Mouse (Mus musculus): ENCODE measurements around the gene Dmpk. TPM values are rescaled to one million over a fixed set of nuclear protein-coding genes. Genes with fewer than 3 reads are reported as not detected.
A peak's percentile ranks its signal among the peaks of the same experiment; 100 is the strongest.

Gene Dmpk
- polyA plus RNA-seq, 1 experiment from 2014 or later = 16.8 TPM

DNA sequence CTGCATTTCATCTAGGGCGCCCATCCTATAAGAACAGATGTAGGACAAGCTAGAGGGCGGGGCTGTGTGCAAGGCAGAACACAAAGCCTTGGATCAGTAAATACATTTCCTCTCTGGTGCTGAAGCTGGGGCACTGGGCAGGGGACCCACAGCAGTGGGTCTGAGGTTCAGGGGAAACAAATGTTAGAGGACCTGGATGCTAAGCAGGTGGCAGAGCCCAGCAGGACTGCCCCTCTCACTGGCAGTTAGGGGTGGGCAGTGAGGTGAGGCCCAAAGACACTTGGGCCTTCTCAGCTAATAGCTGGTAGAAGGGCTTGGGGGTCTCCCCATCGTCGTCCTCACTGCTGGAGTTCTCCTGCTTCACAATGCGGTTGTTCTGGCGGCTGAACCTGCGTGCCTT, 15.2 kb downstream of the Dmpk start:
- H3K4me3 ChIP-seq = no peak overlapping the region
- WGBS = 64% methylated on average over 7 of the region's 7 CpGs
- no peak overlapping the region for H3K4me2 ChIP-seq
- no peak for ATAC-seq (ENCODE audit: insufficient number of reproducible peaks, insufficient read depth, low FRiP score, low TSS enrichment, low read depth)
- peak overlapping the region; percentile 16; the same call in 1 of the 2 replicates for H3K27ac ChIP-seq
- no peak overlapping the region for H3K9ac ChIP-seq
- H3K4me1 ChIP-seq = peaks cover 24% of the 10 kb centered on the region
- H3K27me3 ChIP-seq = no peaks in the 10 kb centered on the region
- H3K36me3 ChIP-seq = peaks cover 21% of the 10 kb centered on the region
- peaks cover 8% of the 10 kb centered on the region; the same call in 1 of the 2 replicates for H3K9me3 ChIP-seq

DNA sequence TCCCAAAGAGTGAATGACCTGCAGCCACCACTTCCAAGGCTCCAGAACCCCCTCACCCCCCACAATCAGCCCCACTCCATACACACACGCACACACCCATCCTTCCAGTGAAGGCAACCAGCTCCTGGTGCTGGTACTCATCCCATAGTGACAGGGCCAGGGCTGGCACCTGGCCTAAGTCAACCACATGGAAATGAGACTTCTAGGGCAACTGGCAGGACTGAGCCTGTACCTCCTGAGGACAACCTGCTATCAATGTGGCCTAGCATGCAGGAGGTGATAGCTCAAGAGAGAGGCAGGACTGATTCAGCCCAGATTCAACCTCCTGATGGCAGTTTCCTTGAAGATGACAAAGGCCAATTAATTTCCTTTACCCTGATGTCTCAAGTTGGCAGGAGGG, 16.6 kb downstream of the Dmpk start:
- Histone ChIP-seq H3K4me2 (no peak overlapping the region), H3K27ac (no peak overlapping the region), H3K9ac (no peak overlapping the region), H3K27me3 (no peaks in the 10 kb centered on the region), H3K9me3 (peaks cover 8% of the 10 kb centered on the region; the same call in 1 of the 2 replicates), H3K4me1 (peaks cover 24% of the 10 kb centered on the region), H3K4me3 (no peak overlapping the region), H3K36me3 (peaks cover 21% of the 10 kb centered on the region)
- 86% methylated on average over 1 of the region's 1 CpGs for WGBS
- ATAC-seq (ENCODE audit: insufficient number of reproducible peaks, insufficient read depth, low FRiP score, low TSS enrichment, low read depth) = no peak

DNA sequence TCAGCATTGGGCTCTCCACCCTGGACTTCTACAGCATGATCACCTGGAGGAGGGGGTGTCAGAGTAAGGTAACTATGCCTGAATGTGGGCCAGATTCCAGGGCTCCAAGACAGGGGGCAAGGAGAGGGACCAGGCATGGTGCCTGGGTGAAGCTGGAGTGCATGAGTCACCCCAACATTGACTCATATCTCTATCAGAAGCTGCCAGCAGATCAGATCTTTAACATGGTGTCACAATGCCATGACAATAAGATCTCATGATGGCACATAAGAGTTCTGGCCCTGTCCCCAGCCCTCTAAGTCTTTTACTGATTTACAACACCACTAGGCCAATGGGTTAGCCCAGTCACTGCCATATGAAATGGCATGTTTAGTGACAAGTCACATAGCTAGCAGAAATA, 20.1 kb downstream of the Dmpk start:
- H3K27ac ChIP-seq = no peak overlapping the region
- H3K27me3 ChIP-seq = no peaks in the 10 kb centered on the region
- H3K9me3 ChIP-seq = peaks cover 8% of the 10 kb centered on the region; the same call in 1 of the 2 replicates
- no peak overlapping the region for H3K4me3 ChIP-seq
- no peak overlapping the region for H3K9ac ChIP-seq
- H3K36me3 ChIP-seq = peaks cover 9% of the 10 kb centered on the region; the same call in 1 of the 2 replicates
- H3K4me2 ChIP-seq = no peak overlapping the region
- no peaks in the 10 kb centered on the region for H3K4me1 ChIP-seq
- no peak for ATAC-seq (ENCODE audit: insufficient number of reproducible peaks, insufficient read depth, low FRiP score, low TSS enrichment, low read depth)

DNA sequence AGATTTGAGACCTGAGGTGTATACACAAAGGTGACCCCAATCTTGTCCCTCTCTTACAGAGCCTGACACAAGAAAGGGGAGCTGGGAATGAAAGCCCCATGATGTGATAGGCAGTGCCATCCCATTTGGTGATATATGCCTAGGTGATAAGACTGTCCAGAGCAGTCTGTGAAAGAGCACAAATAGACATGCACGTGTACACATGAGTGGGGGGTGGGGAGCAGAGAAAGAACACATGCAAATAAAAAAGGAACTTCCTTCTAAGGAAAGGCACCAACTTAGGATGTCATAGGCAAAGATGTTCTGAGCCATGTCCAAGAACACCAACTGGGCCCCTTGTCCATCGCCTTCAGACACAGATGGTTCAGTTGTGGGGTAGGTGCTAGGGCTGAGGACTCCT, 20.8 kb downstream of the Dmpk start:
- no peaks in the 10 kb centered on the region for H3K4me1 ChIP-seq
- no peak for ATAC-seq (ENCODE audit: insufficient number of reproducible peaks, insufficient read depth, low FRiP score, low TSS enrichment, low read depth)
- peaks cover 8% of the 10 kb centered on the region; the same call in 1 of the 2 replicates for H3K9me3 ChIP-seq
- no peak overlapping the region for H3K27ac ChIP-seq
- no peak overlapping the region for H3K4me3 ChIP-seq
- H3K27me3 ChIP-seq = no peaks in the 10 kb centered on the region
- H3K9ac ChIP-seq = no peak overlapping the region
- no peak overlapping the region for H3K4me2 ChIP-seq
- peaks cover 9% of the 10 kb centered on the region; the same call in 1 of the 2 replicates for H3K36me3 ChIP-seq
- 73% methylated on average over 2 of the region's 2 CpGs for WGBS

DNA sequence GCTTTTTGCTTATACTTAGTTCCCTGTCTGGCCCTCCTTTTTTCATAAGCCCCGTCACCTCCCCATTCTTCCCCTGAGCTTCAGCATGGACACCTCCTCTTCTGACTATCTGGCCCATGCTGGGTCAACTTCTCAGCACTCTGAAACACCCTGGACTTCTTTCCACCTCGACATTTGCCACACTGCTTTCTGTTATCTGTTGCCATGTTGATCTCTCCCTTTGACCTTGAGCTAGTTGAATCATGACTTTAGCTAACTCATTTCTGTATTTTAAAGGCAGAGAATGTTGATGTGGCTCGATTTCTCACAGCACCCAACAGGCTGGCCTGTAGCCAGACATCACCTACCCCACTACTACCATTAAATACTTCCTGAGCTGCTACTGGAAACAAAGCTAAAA, 23.8 kb downstream of the Dmpk start:
- 65% methylated on average over 3 of the region's 3 CpGs for WGBS
- Histone ChIP-seq H3K4me2 (no peak overlapping the region), H3K9ac (no peak overlapping the region), H3K4me1 (no peaks in the 10 kb centered on the region), H3K27me3 (no peaks in the 10 kb centered on the region), H3K9me3 (peaks cover 8% of the 10 kb centered on the region; the same call in 1 of the 2 replicates), H3K36me3 (peaks cover 6% of the 10 kb centered on the region; the same call in 1 of the 2 replicates), H3K27ac (no peak overlapping the region), H3K4me3 (no peak overlapping the region)
- ATAC-seq (ENCODE audit: insufficient number of reproducible peaks, insufficient read depth, low FRiP score, low TSS enrichment, low read depth) = no peak

- H3K9ac ChIP-seq = no peak overlapping the region
- H3K9me3 ChIP-seq = no peaks in the 10 kb centered on the region
- H3K4me1 ChIP-seq = no peaks in the 10 kb centered on the region
- WGBS = 76% methylated on average over 1 of the region's 1 CpGs
- no peak overlapping the region for H3K27ac ChIP-seq
- no peaks in the 10 kb centered on the region for H3K36me3 ChIP-seq
- no peaks in the 10 kb centered on the region for H3K27me3 ChIP-seq
- no peak overlapping the region for H3K4me3 ChIP-seq
- no peak overlapping the region for H3K4me2 ChIP-seq
- ATAC-seq (ENCODE audit: insufficient number of reproducible peaks, insufficient read depth, low FRiP score, low TSS enrichment, low read depth) = no peak
These were observed 25.9 kb downstream of the Dmpk start for GRCm38 (mm10) chr7:19109565-19109964.

DNA sequence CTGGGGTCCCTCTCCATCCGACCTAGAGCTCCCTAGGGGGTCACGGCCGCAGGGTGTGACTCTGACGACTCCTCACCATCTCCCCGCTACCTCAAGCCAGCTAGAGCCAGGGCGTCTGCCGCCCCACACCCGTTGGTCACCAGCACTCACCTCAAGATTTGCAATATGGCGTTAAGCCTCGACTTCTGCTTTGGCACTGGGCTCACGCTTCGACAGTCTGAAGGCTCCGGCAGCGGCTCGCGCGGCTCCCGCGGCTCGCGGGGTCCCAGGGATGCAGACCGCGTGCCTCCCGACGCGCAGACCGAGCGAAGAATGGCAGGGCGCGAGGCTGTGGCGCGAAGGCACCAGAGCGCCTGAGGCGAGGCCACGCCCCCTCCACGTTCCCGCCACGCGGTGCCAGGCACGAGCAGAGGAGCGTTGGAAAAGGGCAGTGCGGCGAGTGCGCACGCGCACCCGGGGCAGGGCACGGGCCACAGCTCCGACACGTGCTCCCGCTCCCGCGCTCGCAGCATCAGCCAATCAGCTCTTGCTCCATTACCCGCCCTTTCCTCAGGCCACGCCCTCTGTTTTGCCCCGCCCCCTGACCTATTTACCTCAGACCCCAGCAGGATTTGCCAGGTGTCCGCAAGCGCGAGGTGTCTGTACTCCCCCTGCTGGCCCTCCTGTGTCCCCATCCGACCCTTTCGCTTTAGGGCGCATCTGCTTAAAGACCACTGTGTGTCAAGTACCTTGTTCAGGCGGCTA, 34.6 kb downstream of the Dmpk start, which contains the start of gene Gm4969:
Gene Gm4969 (minus strand): TSS at position 341 of the 744 bp plus-strand sequence.
- H3K4me3 ChIP-seq = peak within 1 kb of the TSS; percentile 26
- H3K4me1 ChIP-seq = peaks cover 23% of the 10 kb centered on the region
- H3K27me3 ChIP-seq = peaks cover 7% of the 10 kb centered on the region; the same call in 1 of the 2 replicates
- WGBS = 21% methylated on average over 64 of the region's 64 CpGs
- H3K36me3 ChIP-seq = no peaks in the 10 kb centered on the region
- H3K4me2 ChIP-seq = peak within 1 kb of the TSS; percentile 51
- no peak within 1 kb of the TSS for H3K27ac ChIP-seq
- no peaks in the 10 kb centered on the region; the same call in 1 of the 2 replicates for H3K9me3 ChIP-seq
- H3K9ac ChIP-seq = no peak within 1 kb of the TSS
- peak; percentile 18; the same call in 1 of the 2 replicates for ATAC-seq (ENCODE audit: insufficient number of reproducible peaks, insufficient read depth, low FRiP score, low TSS enrichment, low read depth)

- WGBS = 91% methylated on average over 8 of the region's 8 CpGs
- H3K4me1 ChIP-seq = peaks cover 23% of the 10 kb centered on the region
- ATAC-seq (ENCODE audit: insufficient number of reproducible peaks, insufficient read depth, low FRiP score, low TSS enrichment, low read depth) = no peak
- H3K27ac ChIP-seq = no peak overlapping the region
- no peak overlapping the region for H3K4me3 ChIP-seq
- H3K9ac ChIP-seq = no peak overlapping the region
- no peak overlapping the region for H3K4me2 ChIP-seq
- H3K27me3 ChIP-seq = peaks cover 7% of the 10 kb centered on the region; the same call in 1 of the 2 replicates
- no peaks in the 10 kb centered on the region for H3K36me3 ChIP-seq
- H3K9me3 ChIP-seq = no peaks in the 10 kb centered on the region; the same call in 1 of the 2 replicates
These were observed 35.4 kb downstream of the Dmpk start for GRCm38 (mm10) chr7:19119083-19119482.

DNA sequence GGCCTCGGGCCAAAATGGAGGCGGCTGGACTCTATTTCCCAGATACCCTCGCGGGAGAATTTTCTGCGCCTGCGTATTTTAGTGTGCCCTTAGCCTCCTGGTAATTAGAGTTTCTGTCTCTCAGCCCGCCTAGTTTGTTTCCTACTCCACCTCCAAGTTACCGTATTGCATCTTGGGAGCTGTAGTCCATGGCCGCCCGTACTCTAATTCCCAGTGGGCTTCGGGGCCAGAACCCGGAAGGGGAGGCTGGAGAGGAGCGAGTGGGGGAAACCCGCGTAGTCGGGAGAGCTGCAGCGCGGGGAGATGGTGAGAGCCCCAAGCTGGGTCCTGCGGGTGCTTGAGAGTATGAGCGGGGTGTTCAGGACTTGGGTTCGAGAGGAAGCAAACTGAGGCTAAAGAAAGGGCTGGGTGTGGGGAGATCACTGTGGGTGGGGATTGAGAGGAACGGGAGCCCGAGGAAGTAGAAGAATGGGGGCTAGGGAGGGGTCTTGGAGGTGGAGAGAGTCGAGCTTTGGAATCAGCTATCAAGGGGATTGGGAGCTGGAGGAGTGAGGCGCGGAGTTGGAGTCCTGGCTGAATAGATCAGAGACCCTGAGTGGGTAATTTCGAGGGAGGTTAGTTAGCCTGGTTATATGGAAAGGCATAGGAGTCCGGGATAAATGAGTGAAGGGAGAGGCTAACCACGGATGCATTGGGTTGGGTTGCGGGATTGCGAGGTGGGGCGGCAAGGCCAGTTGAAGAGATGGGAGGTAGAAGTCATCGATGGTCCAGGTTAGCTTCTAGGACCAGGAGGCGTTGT, 36.2 kb downstream of the Dmpk start, which contains the start of gene Fbxo46:
Gene Fbxo46 (plus strand): TSS at position 229 of the 799 bp plus-strand sequence.
- Histone ChIP-seq H3K9ac (peak within 1 kb of the TSS; percentile 85), H3K4me1 (peaks cover 23% of the 10 kb centered on the region), H3K9me3 (no peaks in the 10 kb centered on the region; the same call in 1 of the 2 replicates), H3K27me3 (peaks cover 7% of the 10 kb centered on the region; the same call in 1 of the 2 replicates), H3K36me3 (no peaks in the 10 kb centered on the region), H3K4me3 (peak within 1 kb of the TSS; percentile 72), H3K27ac (peak within 1 kb of the TSS; percentile 44; the same call in 1 of the 2 replicates), H3K4me2 (peak within 1 kb of the TSS; percentile 90)
- 2% methylated on average over 34 of the region's 34 CpGs for WGBS
- peak; percentile 95 for ATAC-seq (ENCODE audit: insufficient number of reproducible peaks, insufficient read depth, low FRiP score, low TSS enrichment, low read depth)

- Histone ChIP-seq H3K9ac (no peak overlapping the region), H3K4me2 (no peak overlapping the region), H3K4me1 (peaks cover 23% of the 10 kb centered on the region), H3K4me3 (no peak overlapping the region), H3K9me3 (no peaks in the 10 kb centered on the region; the same call in 1 of the 2 replicates), H3K27me3 (peaks cover 7% of the 10 kb centered on the region; the same call in 1 of the 2 replicates), H3K36me3 (peaks cover 7% of the 10 kb centered on the region), H3K27ac (no peak overlapping the region)
- WGBS = 86% methylated on average over 4 of the region's 4 CpGs
- no peak for ATAC-seq (ENCODE audit: insufficient number of reproducible peaks, insufficient read depth, low FRiP score, low TSS enrichment, low read depth)
These were observed 38.0 kb downstream of the Dmpk start for GRCm38 (mm10) chr7:19121686-19122085.

DNA sequence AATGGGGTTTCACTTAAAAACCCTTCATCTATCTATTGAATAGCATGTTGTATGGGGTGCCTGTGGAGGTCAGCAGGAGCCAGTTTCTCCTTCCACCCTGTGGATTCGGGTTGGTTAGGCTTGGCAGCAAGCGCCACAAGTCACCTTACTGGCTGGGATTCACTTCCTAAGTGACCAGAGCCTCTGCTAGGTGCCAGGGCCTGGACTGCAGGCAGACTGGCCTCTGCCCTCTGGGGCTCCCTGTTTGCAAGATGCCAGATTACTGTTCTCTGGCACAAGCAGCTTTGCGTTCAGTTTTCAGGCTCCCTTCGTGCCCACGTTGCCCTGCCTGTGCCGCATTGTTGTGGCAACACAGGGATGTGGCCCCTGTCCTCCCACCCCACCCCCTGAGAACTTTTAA, 41.1 kb downstream of the Dmpk start:
- no peaks in the 10 kb centered on the region for H3K27me3 ChIP-seq
- 84% methylated on average over 6 of the region's 6 CpGs for WGBS
- ATAC-seq (ENCODE audit: insufficient number of reproducible peaks, insufficient read depth, low FRiP score, low TSS enrichment, low read depth) = no peak
- H3K4me2 ChIP-seq = no peak overlapping the region
- H3K9ac ChIP-seq = peak overlapping the region; percentile 46; the same call in 1 of the 2 replicates
- peaks cover 26% of the 10 kb centered on the region for H3K36me3 ChIP-seq
- H3K27ac ChIP-seq = no peak overlapping the region
- no peak overlapping the region for H3K4me3 ChIP-seq
- no peaks in the 10 kb centered on the region for H3K9me3 ChIP-seq
- peaks cover 17% of the 10 kb centered on the region for H3K4me1 ChIP-seq
